Mouse (Mus musculus): Measurements from ENCODE around the gene Tmem184c. TPM values are rescaled to one million over a fixed set of nuclear protein-coding genes. Genes with fewer than 3 reads are reported as not detected.

Gene Tmem184c
- 24.6 and 26.9 TPM in 2 replicates for polyA plus RNA-seq (2016; fragmentation: Nextera tagmentation; extraction: Ambion mirVana)

- peak; percentile 94 for ATAC-seq (ENCODE audit: insufficient number of reproducible peaks, low FRiP score)
- peak within 1 kb of the TSS; percentile 68 for H3K9ac ChIP-seq
- peak within 1 kb of the TSS; percentile 84 for H3K4me2 ChIP-seq
- no peaks in the 10 kb centered on the region for H3K27me3 ChIP-seq (replicated peaks)
- 0 out of 2 replicates have a peak, but pooled peaks cover 5% of the 10 kb centered on the region for H3K4me1 ChIP-seq (replicated peaks)
- under 1% methylated on average over 36 of the region's 36 CpGs for WGBS
- peak within 1 kb of the TSS; percentile 63 for H3K4me3 ChIP-seq
- peaks cover 3% of the 10 kb centered on the region; the same call in 1 of the 2 replicates for H3K36me3 ChIP-seq
- H3K9me3 ChIP-seq (replicated peaks), result no peaks in the 10 kb centered on the region
- no peak within 1 kb of the TSS for H3K27ac ChIP-seq (ENCODE audit: poor library complexity, severe bottlenecking)
Observed at GRCm38 (mm10) chr8:77610374-77610969, at the start of gene Tmem184c. TSS of gene Tmem184c (minus strand) at chr8:77610698.

GRCm38 (mm10) chr8:77659534-77660080, 49.1 kb upstream of the Tmem184c start:
- ATAC-seq (ENCODE audit: insufficient number of reproducible peaks, low FRiP score), result no peak
- WGBS, result 70% methylated on average over 4 of the region's 4 CpGs
- no peak overlapping the region for H3K4me3 ChIP-seq

GRCm38 (mm10) chr8:77658356-77658755, 47.9 kb upstream of the Tmem184c start:
- Histone ChIP-seq H3K4me2 (no peak overlapping the region), H3K9me3 (replicated peaks) (no peaks in the 10 kb centered on the region), H3K4me1 (replicated peaks) (no peaks in the 10 kb centered on the region), H3K4me3 (no peak overlapping the region), H3K9ac (no peak overlapping the region), H3K27me3 (replicated peaks) (no peaks in the 10 kb centered on the region), H3K36me3 (peaks cover 10% of the 10 kb centered on the region; the same call in 1 of the 2 replicates), H3K27ac (ENCODE audit: poor library complexity, severe bottlenecking) (no peak overlapping the region)
- 69% methylated on average over 3 of the region's 3 CpGs for whole genome bisulfite sequencing
- ATAC-seq (ENCODE audit: insufficient number of reproducible peaks, low FRiP score), result no peak

More at GRCm38 (mm10) chr8:77659534-77660080, 49.1 kb upstream of the Tmem184c start:
- H3K9ac ChIP-seq, result no peak overlapping the region
- H3K4me1 ChIP-seq (replicated peaks), result no peaks in the 10 kb centered on the region
- H3K9me3 ChIP-seq (replicated peaks), result no peaks in the 10 kb centered on the region
- no peak overlapping the region for H3K27ac ChIP-seq (ENCODE audit: poor library complexity, severe bottlenecking)
- no peaks in the 10 kb centered on the region for H3K27me3 ChIP-seq (replicated peaks)
- H3K4me2 ChIP-seq, result no peak overlapping the region
- peaks cover 21% of the 10 kb centered on the region for H3K36me3 ChIP-seq

GRCm38 (mm10) chr8:77650646-77651190, 40.2 kb upstream of the Tmem184c start:
- no peaks in the 10 kb centered on the region for H3K4me1 ChIP-seq (replicated peaks)
- WGBS, result 57% methylated on average over 1 of the region's 1 CpGs
- H3K4me2 ChIP-seq, result no peak overlapping the region
- no peak overlapping the region for H3K4me3 ChIP-seq
- H3K36me3 ChIP-seq, result no peaks in the 10 kb centered on the region
- no peak overlapping the region for H3K27ac ChIP-seq (ENCODE audit: poor library complexity, severe bottlenecking)
- ATAC-seq (ENCODE audit: insufficient number of reproducible peaks, low FRiP score), result no peak
- no peaks in the 10 kb centered on the region for H3K9me3 ChIP-seq (replicated peaks)
- no peaks in the 10 kb centered on the region for H3K27me3 ChIP-seq (replicated peaks)
- no peak overlapping the region for H3K9ac ChIP-seq

GRCm38 (mm10) chr8:77640093-77640839, 29.8 kb upstream of the Tmem184c start:
- no peaks in the 10 kb centered on the region for H3K9me3 ChIP-seq (replicated peaks)
- H3K27me3 ChIP-seq (replicated peaks), result no peaks in the 10 kb centered on the region
- no peak overlapping the region for H3K27ac ChIP-seq (ENCODE audit: poor library complexity, severe bottlenecking)
- ATAC-seq (ENCODE audit: insufficient number of reproducible peaks, low FRiP score), result no peak
- no peak overlapping the region for H3K4me3 ChIP-seq
- no peaks in the 10 kb centered on the region for H3K36me3 ChIP-seq
- 72% methylated on average over 5 of the region's 5 CpGs for WGBS
- H3K4me1 ChIP-seq (replicated peaks), result peaks cover 2% of the 10 kb centered on the region
- H3K4me2 ChIP-seq, result no peak overlapping the region
- no peak overlapping the region for H3K9ac ChIP-seq

- no peak for ATAC-seq (ENCODE audit: insufficient number of reproducible peaks, low FRiP score)
- no peak overlapping the region for H3K9ac ChIP-seq
- H3K27me3 ChIP-seq (replicated peaks), result no peaks in the 10 kb centered on the region
- H3K27ac ChIP-seq (ENCODE audit: poor library complexity, severe bottlenecking), result no peak overlapping the region
- no peak overlapping the region for H3K4me2 ChIP-seq
- no peak overlapping the region for H3K4me3 ChIP-seq
- H3K36me3 ChIP-seq, result no peaks in the 10 kb centered on the region
- no peaks in the 10 kb centered on the region for H3K9me3 ChIP-seq (replicated peaks)
- H3K4me1 ChIP-seq (replicated peaks), result peaks cover 2% of the 10 kb centered on the region
- 83% methylated on average over 3 of the region's 3 CpGs for WGBS
Observed at GRCm38 (mm10) chr8:77637593-77637992, 27.1 kb upstream of the Tmem184c start.

- Histone ChIP-seq H3K36me3 (no peaks in the 10 kb centered on the region), H3K9ac (no peak overlapping the region), H3K27me3 (replicated peaks) (no peaks in the 10 kb centered on the region), H3K9me3 (replicated peaks) (no peaks in the 10 kb centered on the region), H3K4me3 (no peak overlapping the region), H3K27ac (ENCODE audit: poor library complexity, severe bottlenecking) (no peak overlapping the region), H3K4me1 (replicated peaks) (no peaks in the 10 kb centered on the region), H3K4me2 (no peak overlapping the region)
- WGBS, result 75% methylated on average over 5 of the region's 5 CpGs
- ATAC-seq (ENCODE audit: insufficient number of reproducible peaks, low FRiP score), result no peak
Observed at GRCm38 (mm10) chr8:77634035-77634434, 23.5 kb upstream of the Tmem184c start.

- Histone ChIP-seq H3K27ac (ENCODE audit: poor library complexity, severe bottlenecking) (no peak overlapping the region), H3K4me3 (no peak overlapping the region), H3K9ac (no peak overlapping the region), H3K9me3 (replicated peaks) (no peaks in the 10 kb centered on the region), H3K27me3 (replicated peaks) (no peaks in the 10 kb centered on the region), H3K4me1 (replicated peaks) (no peaks in the 10 kb centered on the region), H3K36me3 (no peaks in the 10 kb centered on the region), H3K4me2 (no peak overlapping the region)
- WGBS, result 77% methylated on average over 2 of the region's 2 CpGs
- no peak for ATAC-seq (ENCODE audit: insufficient number of reproducible peaks, low FRiP score)
Observed at GRCm38 (mm10) chr8:77633211-77633610, 22.7 kb upstream of the Tmem184c start.

GRCm38 (mm10) chr8:77630691-77631090, 20.2 kb upstream of the Tmem184c start:
- no peaks in the 10 kb centered on the region for H3K4me1 ChIP-seq (replicated peaks)
- H3K9ac ChIP-seq, result no peak overlapping the region
- no peak overlapping the region for H3K4me2 ChIP-seq
- no peaks in the 10 kb centered on the region for H3K9me3 ChIP-seq (replicated peaks)
- WGBS, result 65% methylated on average over 3 of the region's 3 CpGs
- H3K27ac ChIP-seq (ENCODE audit: poor library complexity, severe bottlenecking), result no peak overlapping the region
- H3K4me3 ChIP-seq, result no peak overlapping the region
- no peaks in the 10 kb centered on the region for H3K36me3 ChIP-seq
- H3K27me3 ChIP-seq (replicated peaks), result no peaks in the 10 kb centered on the region
- no peak for ATAC-seq (ENCODE audit: insufficient number of reproducible peaks, low FRiP score)

- Histone ChIP-seq H3K9ac (no peak overlapping the region), H3K4me3 (no peak overlapping the region), H3K27me3 (replicated peaks) (no peaks in the 10 kb centered on the region), H3K9me3 (replicated peaks) (no peaks in the 10 kb centered on the region), H3K36me3 (no peaks in the 10 kb centered on the region), H3K27ac (ENCODE audit: poor library complexity, severe bottlenecking) (no peak overlapping the region), H3K4me2 (no peak overlapping the region), H3K4me1 (replicated peaks) (no peaks in the 10 kb centered on the region)
- WGBS, result 19% methylated on average over 15 of the region's 15 CpGs
- no peak for ATAC-seq (ENCODE audit: insufficient number of reproducible peaks, low FRiP score)
Observed at GRCm38 (mm10) chr8:77629858-77630537, 19.5 kb upstream of the Tmem184c start.

Measured in heart, embryonic 12.5 days (tissue).